Mouse (Mus musculus): Measurements from ENCODE around the gene Tmem239. TPM values are rescaled to one million over a fixed set of nuclear protein-coding genes. Genes with fewer than 3 reads are reported as not detected.

Tmem239 gene
- polyA plus RNA-seq, 1 experiment from 2014 or later, result not detected

DNA sequence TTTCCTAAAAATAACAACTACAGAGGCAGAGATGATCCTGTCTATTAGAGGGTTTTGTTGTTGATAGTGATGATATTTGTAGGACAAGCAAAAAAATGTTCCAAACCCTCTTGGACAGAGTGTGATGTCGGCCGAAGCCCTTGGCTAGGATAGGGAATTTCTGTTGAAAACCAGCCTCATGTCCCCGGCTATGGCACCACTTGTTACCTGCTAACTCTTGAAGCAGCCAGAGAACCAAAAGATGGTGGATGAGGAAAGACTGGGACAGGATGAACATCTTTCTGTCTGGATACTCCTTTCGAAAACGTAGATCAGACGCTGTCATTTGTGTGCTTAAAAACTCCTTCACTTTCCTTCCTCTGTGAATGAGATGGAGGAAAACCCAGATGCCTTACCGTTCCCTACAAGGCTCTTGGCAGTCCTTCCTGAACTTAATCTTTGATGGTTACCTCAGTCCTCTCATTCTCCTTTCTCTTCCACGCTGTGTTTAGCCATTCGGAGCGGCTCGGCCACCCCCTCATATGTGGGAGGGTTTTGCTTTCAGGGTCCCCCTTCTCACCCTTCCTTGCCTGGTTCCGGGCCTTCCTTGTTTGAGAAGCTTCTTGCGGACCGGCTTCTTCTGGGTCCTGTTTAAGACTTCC lies 44.9 kb downstream of the Tmem239 start:
- no peak for DNase-seq (ENCODE audit: low spot score)
- H3K36me3 ChIP-seq (ENCODE audit: control insufficient read depth, insufficient read depth, low read length), result no peaks in the 10 kb centered on the region
- peak overlapping the region; percentile 84 for H3K4me2 ChIP-seq (ENCODE audit: low read length)
- H3K9ac ChIP-seq (ENCODE audit: low read length), result peak overlapping the region; percentile 80
- no peaks in the 10 kb centered on the region for H3K9me3 ChIP-seq (ENCODE audit: control insufficient read depth, low read length)
- no peak overlapping the region for H3K27ac ChIP-seq (ENCODE audit: low read depth)
- peaks cover 25% of the 10 kb centered on the region for H3K4me1 ChIP-seq (replicated peaks; ENCODE audit: control insufficient read depth, insufficient read depth, low read length)
- peak overlapping the region; percentile 85 for H3K4me3 ChIP-seq (ENCODE audit: low read depth, low read length)
- ATAC-seq (replicated peaks; ENCODE audit: low FRiP score, low TSS enrichment, low read depth), result no peak
- WGBS, result 68% methylated on average over 14 of the region's 14 CpGs
- no peaks in the 10 kb centered on the region for H3K27me3 ChIP-seq (replicated peaks; ENCODE audit: control insufficient read depth, insufficient read depth, low read length)

DNA sequence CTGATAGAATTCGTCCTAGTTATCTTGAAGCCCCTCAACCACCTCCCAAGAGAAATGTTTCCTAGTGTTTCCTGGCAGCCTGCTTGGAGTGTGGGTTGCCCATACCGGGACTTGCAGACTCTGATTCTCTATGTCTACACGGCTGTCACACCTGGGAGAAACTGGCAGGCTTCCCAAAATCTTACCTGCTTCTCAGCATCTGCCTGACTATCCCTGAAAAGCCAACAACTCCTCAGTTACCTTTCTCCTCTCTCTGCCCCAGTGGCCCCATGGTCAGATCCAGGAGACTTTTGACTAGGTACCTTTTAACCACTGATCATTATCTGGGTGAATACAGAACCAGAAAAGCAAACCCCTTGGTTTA lies 45.4 kb downstream of the Tmem239 start:
- Histone ChIP-seq H3K4me3 (ENCODE audit: low read depth, low read length) (no peak overlapping the region), H3K27ac (ENCODE audit: low read depth) (no peak overlapping the region), H3K9ac (ENCODE audit: low read length) (no peak overlapping the region), H3K27me3 (replicated peaks; ENCODE audit: control insufficient read depth, insufficient read depth, low read length) (no peaks in the 10 kb centered on the region), H3K4me1 (replicated peaks; ENCODE audit: control insufficient read depth, insufficient read depth, low read length) (peaks cover 28% of the 10 kb centered on the region), H3K36me3 (ENCODE audit: control insufficient read depth, insufficient read depth, low read length) (no peaks in the 10 kb centered on the region), H3K4me2 (ENCODE audit: low read length) (peak overlapping the region; percentile 84; the same call in 1 of the 2 replicates), H3K9me3 (ENCODE audit: control insufficient read depth, low read length) (no peaks in the 10 kb centered on the region)
- no peak for DNase-seq (ENCODE audit: low spot score)
- no peak for ATAC-seq (replicated peaks; ENCODE audit: low FRiP score, low TSS enrichment, low read depth)
- 65% methylated on average over 3 of the region's 3 CpGs for WGBS

DNA sequence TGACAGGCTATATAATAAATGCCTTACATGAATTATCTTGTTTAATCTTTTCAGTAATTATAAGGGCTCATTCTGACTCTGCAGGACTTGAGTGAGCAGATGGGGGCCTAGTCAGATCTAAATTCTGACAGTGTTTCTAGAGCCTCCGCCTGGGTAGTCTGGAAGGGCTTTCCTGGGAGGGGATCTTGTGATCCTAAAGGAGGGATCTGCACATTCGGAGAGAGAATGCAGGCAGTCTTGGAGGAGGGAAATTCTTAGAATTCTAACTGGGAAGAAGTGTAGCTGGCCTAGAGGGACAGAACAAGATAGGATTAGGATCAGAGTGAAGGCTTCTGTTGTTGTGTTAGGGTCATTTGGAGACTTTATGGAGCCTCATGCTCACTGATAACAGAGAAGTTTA lies 46.0 kb downstream of the Tmem239 start:
- Histone ChIP-seq H3K4me3 (ENCODE audit: low read depth, low read length) (no peak overlapping the region), H3K9me3 (ENCODE audit: control insufficient read depth, low read length) (no peaks in the 10 kb centered on the region), H3K27me3 (replicated peaks; ENCODE audit: control insufficient read depth, insufficient read depth, low read length) (no peaks in the 10 kb centered on the region), H3K4me2 (ENCODE audit: low read length) (no peak overlapping the region), H3K27ac (ENCODE audit: low read depth) (no peak overlapping the region), H3K9ac (ENCODE audit: low read length) (no peak overlapping the region), H3K36me3 (ENCODE audit: control insufficient read depth, insufficient read depth, low read length) (no peaks in the 10 kb centered on the region), H3K4me1 (replicated peaks; ENCODE audit: control insufficient read depth, insufficient read depth, low read length) (peaks cover 28% of the 10 kb centered on the region)
- 61% methylated on average over 2 of the region's 2 CpGs for WGBS
- no peak for ATAC-seq (replicated peaks; ENCODE audit: low FRiP score, low TSS enrichment, low read depth)
- DNase-seq (ENCODE audit: low spot score), result no peak

DNA sequence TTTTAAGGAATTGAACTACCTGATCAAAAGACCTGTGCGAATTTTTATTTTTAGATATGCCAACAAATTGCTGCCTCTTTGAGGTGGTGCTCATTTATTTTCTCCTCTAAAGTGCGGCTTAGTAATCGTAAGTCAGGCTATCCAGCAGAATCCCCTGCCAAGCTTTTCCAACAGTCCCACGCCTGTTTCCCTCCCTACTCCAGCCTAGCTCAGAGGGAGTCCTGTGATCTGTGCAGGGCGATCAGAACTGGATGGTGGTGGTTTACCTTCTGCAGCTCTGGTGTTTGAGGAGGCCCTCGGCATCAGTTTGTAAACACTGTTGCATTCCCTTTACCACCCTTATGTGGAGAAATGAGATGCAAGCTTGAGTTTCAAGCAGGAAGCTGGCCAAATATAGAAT lies 47.1 kb downstream of the Tmem239 start:
- no peak overlapping the region for H3K4me3 ChIP-seq (ENCODE audit: low read depth, low read length)
- no peaks in the 10 kb centered on the region for H3K27me3 ChIP-seq (replicated peaks; ENCODE audit: control insufficient read depth, insufficient read depth, low read length)
- no peak overlapping the region for H3K9ac ChIP-seq (ENCODE audit: low read length)
- H3K27ac ChIP-seq (ENCODE audit: low read depth), result no peak overlapping the region
- DNase-seq (ENCODE audit: low spot score), result no peak
- H3K36me3 ChIP-seq (ENCODE audit: control insufficient read depth, insufficient read depth, low read length), result no peaks in the 10 kb centered on the region
- ATAC-seq (replicated peaks; ENCODE audit: low FRiP score, low TSS enrichment, low read depth), result no peak
- peaks cover 28% of the 10 kb centered on the region for H3K4me1 ChIP-seq (replicated peaks; ENCODE audit: control insufficient read depth, insufficient read depth, low read length)
- 55% methylated on average over 6 of the region's 6 CpGs for WGBS
- H3K4me2 ChIP-seq (ENCODE audit: low read length), result no peak overlapping the region
- H3K9me3 ChIP-seq (ENCODE audit: control insufficient read depth, low read length), result no peaks in the 10 kb centered on the region

DNA sequence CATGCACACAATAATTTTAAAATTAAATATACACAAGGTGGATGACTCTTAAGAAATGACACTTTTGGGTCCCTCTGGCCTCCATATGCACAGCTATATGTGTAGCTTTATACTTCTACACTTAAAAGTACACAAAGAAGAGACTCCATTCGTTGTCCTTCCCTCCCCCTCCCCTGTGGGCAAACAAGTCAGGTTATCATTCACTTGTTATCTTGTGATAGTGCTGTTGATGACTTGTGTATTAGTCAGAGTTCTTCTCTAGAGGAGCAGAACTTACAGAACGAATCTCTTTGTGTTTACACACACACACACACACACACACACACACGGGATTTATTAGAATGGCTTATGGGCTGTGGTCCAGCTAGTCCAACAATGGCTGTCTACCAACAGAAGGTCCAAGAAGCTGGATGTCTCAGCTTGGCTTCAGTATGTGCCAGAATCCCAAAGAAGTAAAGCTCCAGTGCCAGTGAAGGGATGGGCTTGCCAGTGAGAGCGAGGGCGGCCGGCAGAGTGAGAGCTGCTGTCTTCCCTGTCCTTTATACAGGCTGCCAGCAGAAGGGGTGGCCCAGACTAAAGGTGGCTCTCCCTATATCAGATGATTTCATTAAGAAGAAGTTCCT lies 48.6 kb downstream of the Tmem239 start:
- Histone ChIP-seq H3K36me3 (ENCODE audit: control insufficient read depth, insufficient read depth, low read length) (no peaks in the 10 kb centered on the region), H3K27me3 (replicated peaks; ENCODE audit: control insufficient read depth, insufficient read depth, low read length) (no peaks in the 10 kb centered on the region), H3K27ac (ENCODE audit: low read depth) (no peak overlapping the region), H3K9ac (ENCODE audit: low read length) (no peak overlapping the region), H3K4me1 (replicated peaks; ENCODE audit: control insufficient read depth, insufficient read depth, low read length) (peaks cover 21% of the 10 kb centered on the region), H3K4me3 (ENCODE audit: low read depth, low read length) (no peak overlapping the region), H3K4me2 (ENCODE audit: low read length) (no peak overlapping the region), H3K9me3 (ENCODE audit: control insufficient read depth, low read length) (no peaks in the 10 kb centered on the region)
- ATAC-seq (replicated peaks; ENCODE audit: low FRiP score, low TSS enrichment, low read depth) (no peak), DNase-seq (ENCODE audit: low spot score) (no peak)
- WGBS, result 64% methylated on average over 6 of the region's 6 CpGs

Other genes starting within 250 kb of the Tmem239 start
- gene Snrpb, start 227.1 kb upstream of the Tmem239 start, polyA plus RNA-seq (2014; fragmentation: Nextera tagmentation; extraction: Ambion mirVana), result 638 and 666 TPM in 2 replicates
- not detected in 2 replicates for gene Tmc2, start 211.3 kb upstream of the Tmem239 start, polyA plus RNA-seq (2014; fragmentation: Nextera tagmentation; extraction: Ambion mirVana)
- 334 and 362 TPM in 2 replicates for gene Nop56, start 132.0 kb upstream of the Tmem239 start, polyA plus RNA-seq (2014; fragmentation: Nextera tagmentation; extraction: Ambion mirVana)
- gene Idh3b, start 121.9 kb upstream of the Tmem239 start, polyA plus RNA-seq (2014; fragmentation: Nextera tagmentation; extraction: Ambion mirVana), result 214 and 215 TPM in 2 replicates
- 2.9 and 3.6 TPM in 2 replicates for gene Ebf4, start 111.3 kb upstream of the Tmem239 start, polyA plus RNA-seq (2014; fragmentation: Nextera tagmentation; extraction: Ambion mirVana)
- 35.8 and 40.8 TPM in 2 replicates for gene Cpxm1, start 8.9 kb upstream of the Tmem239 start, polyA plus RNA-seq (2014; fragmentation: Nextera tagmentation; extraction: Ambion mirVana)
- gene Gm28372, start 1.2 kb upstream of the Tmem239 start, polyA plus RNA-seq (2014; fragmentation: Nextera tagmentation; extraction: Ambion mirVana), result not detected in 2 replicates
- gene 1700020A23Rik, start 1.2 kb upstream of the Tmem239 start, polyA plus RNA-seq (2014; fragmentation: Nextera tagmentation; extraction: Ambion mirVana), result 0.52 TPM in 1 of 2 replicates, not detected in the other
- gene Vps16, start 17.9 kb downstream of the Tmem239 start, polyA plus RNA-seq (2014; fragmentation: Nextera tagmentation; extraction: Ambion mirVana), result 62.7 and 78.0 TPM in 2 replicates
- gene Pced1a, start 18.2 kb downstream of the Tmem239 start, polyA plus RNA-seq (2014; fragmentation: Nextera tagmentation; extraction: Ambion mirVana), result 10.1 and 11.7 TPM in 2 replicates
- gene Ptpra, start 43.8 kb downstream of the Tmem239 start, polyA plus RNA-seq (2014; fragmentation: Nextera tagmentation; extraction: Ambion mirVana), result 95.1 and 98.6 TPM in 2 replicates
- gene Mrps26, start 157.3 kb downstream of the Tmem239 start, polyA plus RNA-seq (2014; fragmentation: Nextera tagmentation; extraction: Ambion mirVana), result 97.4 and 100 TPM in 2 replicates
- not detected in 2 replicates for gene Oxt, start 169.7 kb downstream of the Tmem239 start, polyA plus RNA-seq (2014; fragmentation: Nextera tagmentation; extraction: Ambion mirVana)
- gene Avp, start 176.1 kb downstream of the Tmem239 start, polyA plus RNA-seq (2014; fragmentation: Nextera tagmentation; extraction: Ambion mirVana), result not detected in 2 replicates
- 17.2 and 17.7 TPM in 2 replicates for gene Fastkd5, start 223.5 kb downstream of the Tmem239 start, polyA plus RNA-seq (2014; fragmentation: Nextera tagmentation; extraction: Ambion mirVana)
- 15.9 and 17.2 TPM in 2 replicates for gene Ubox5, start 223.6 kb downstream of the Tmem239 start, polyA plus RNA-seq (2014; fragmentation: Nextera tagmentation; extraction: Ambion mirVana)
- gene Lzts3, start 236.3 kb downstream of the Tmem239 start, polyA plus RNA-seq (2014; fragmentation: Nextera tagmentation; extraction: Ambion mirVana), result 4.0 and 5.2 TPM in 2 replicates

All from intestine, embryonic 14.5 days (tissue).